Comparison of ENCODE assay signal across 20 mouse cellular contexts in genomic region chr6:31624374-31624773, GRCm38 (mm10).
A peak's percentile ranks its signal among the peaks of the same experiment; 100 is the strongest.
DNase-seq lines count a peak whose midpoint lies in the region; ATAC-seq and TF ChIP-seq lines count a peak whose summit lies in the region.
"Had no signal": no experiment of that assay in that cellular context is flagged by ENCODE, and none has a peak within 500 bp of the region (broad histone marks: within the 10 kb centered on the region; RNA-seq: fewer than 3 reads in every experiment).

No protein-coding gene starts in this region.

- TF ChIP-seq EP300 in lung, postnatal 0 days (IDR thresholded peaks at IDR 0.05), result peak; percentile 45; the same call in 1 of the 2 replicates

- H3K27ac ChIP-seq in heart, embryonic 10.5 days, result no peak overlapping the region
- no peak overlapping the region for H3K27ac ChIP-seq in heart, embryonic 12.5 days (ENCODE audit: poor library complexity, severe bottlenecking)
- no peak overlapping the region; the same call in 1 of the 2 replicates for H3K27ac ChIP-seq in lung, postnatal 0 days (ENCODE audit: low read length)
- peak overlapping the region; percentile 64 for H3K27ac ChIP-seq in brown adipose tissue, adult 24 weeks (replicated peaks; ENCODE audit: low read depth, low read length)
- H3K27ac ChIP-seq: embryonic facial prominence, embryonic 13.5 days; forebrain, embryonic 12.5 days; hindbrain, embryonic 10.5 days; hindbrain, embryonic 14.5 days; intestine, embryonic 15.5 days had no signal

- peak; percentile 95 for DNase-seq in heart, adult 11 months
- DNase-seq in heart, embryonic 10.5 days (ENCODE audit: low spot score), result no peak
- DNase-seq in heart, postnatal 4 days, result peak; percentile 23
- DNase-seq in lung, postnatal 0 days (ENCODE audit: low spot score), result peak; percentile 60
- no peak for DNase-seq in lung, postnatal 4 days
- DNase-seq: adrenal gland, postnatal 14 days; cerebellum, adult 18-20 months; cerebellum, adult 9-11 months; cerebellum, postnatal 36 days; gastrocnemius, postnatal 36 days had no signal

- no peak overlapping the region for H3K4me3 ChIP-seq in heart, embryonic 10.5 days
- no peak overlapping the region for H3K4me3 ChIP-seq in heart, embryonic 12.5 days
- H3K4me3 ChIP-seq in lung, postnatal 0 days (ENCODE audit: low read depth, low read length), result no peak overlapping the region
- H3K4me3 ChIP-seq in brown adipose tissue, adult 24 weeks (ENCODE audit: insufficient read depth, low read depth, low read length), result no peak overlapping the region
- H3K4me3 ChIP-seq: embryonic facial prominence, embryonic 13.5 days; forebrain, embryonic 12.5 days; hindbrain, embryonic 10.5 days; intestine, embryonic 15.5 days had no signal

- TF ChIP-seq CTCF in lung, postnatal 0 days (IDR thresholded peaks at IDR 0.05), result no peak

- peaks cover 27% of the 10 kb centered on the region for H3K4me1 ChIP-seq in heart, embryonic 10.5 days
- peaks cover 19% of the 10 kb centered on the region for H3K4me1 ChIP-seq in heart, embryonic 12.5 days (replicated peaks)
- H3K4me1 ChIP-seq in lung, postnatal 0 days (ENCODE audit: insufficient read depth, low read depth, low read length), result peaks cover 3% of the 10 kb centered on the region; the same call in 1 of the 2 replicates
- peaks cover 6% of the 10 kb centered on the region; the same call in 1 of the 2 replicates for H3K4me1 ChIP-seq in brown adipose tissue, adult 24 weeks (ENCODE audit: control insufficient read depth, insufficient read depth, insufficient read length, low read length)
- H3K4me1 ChIP-seq: embryonic facial prominence, embryonic 13.5 days; forebrain, embryonic 12.5 days; hindbrain, embryonic 10.5 days; intestine, embryonic 15.5 days had no signal

- no peak overlapping the region for H3K9ac ChIP-seq in heart, embryonic 12.5 days
- H3K9ac ChIP-seq in lung, postnatal 0 days (replicated peaks; ENCODE audit: low read depth), result no peak overlapping the region
- H3K9ac ChIP-seq: embryonic facial prominence, embryonic 13.5 days; forebrain, embryonic 12.5 days; hindbrain, embryonic 14.5 days; intestine, embryonic 15.5 days had no signal

- no peaks in the 10 kb centered on the region for H3K27me3 ChIP-seq in heart, embryonic 10.5 days (ENCODE audit: insufficient read depth, poor library complexity, severe bottlenecking)
- H3K27me3 ChIP-seq in heart, embryonic 12.5 days (replicated peaks), result no peaks in the 10 kb centered on the region
- no peaks in the 10 kb centered on the region for H3K27me3 ChIP-seq in lung, postnatal 0 days (replicated peaks; ENCODE audit: insufficient read depth, low read length)
- H3K27me3 ChIP-seq: embryonic facial prominence, embryonic 13.5 days; forebrain, embryonic 12.5 days; intestine, embryonic 15.5 days; Patski had no signal

- ATAC-seq in heart, embryonic 12.5 days (ENCODE audit: insufficient number of reproducible peaks, low FRiP score), result no peak
- ATAC-seq in lung, postnatal 0 days, result peak; percentile 68
- ATAC-seq: activated CD4-positive, CD25-positive, alpha-beta regulatory T cell, adult 4 months; forebrain, embryonic 16.5 days; intestine, embryonic 15.5 days; Patski had no signal

- no peak overlapping the region for H3K4me2 ChIP-seq in heart, embryonic 12.5 days
- H3K4me2 ChIP-seq in lung, postnatal 0 days (replicated peaks; ENCODE audit: low read depth, low read length), result no peak overlapping the region
- H3K4me2 ChIP-seq: embryonic facial prominence, embryonic 13.5 days; forebrain, embryonic 12.5 days; hindbrain, embryonic 14.5 days; intestine, embryonic 15.5 days had no signal

- H3K9me3 ChIP-seq in heart, embryonic 10.5 days, result no peaks in the 10 kb centered on the region
- H3K9me3 ChIP-seq in heart, embryonic 12.5 days (replicated peaks), result 0 out of 2 replicates have a peak, but pooled peaks cover 10% of the 10 kb centered on the region
- no peaks in the 10 kb centered on the region for H3K9me3 ChIP-seq in lung, postnatal 0 days (ENCODE audit: low read length)
- H3K9me3 ChIP-seq: embryonic facial prominence, embryonic 13.5 days; forebrain, embryonic 12.5 days; hindbrain, embryonic 10.5 days; intestine, embryonic 15.5 days had no signal

- H3K36me3 ChIP-seq in heart, embryonic 10.5 days, result no peaks in the 10 kb centered on the region
- no peaks in the 10 kb centered on the region for H3K36me3 ChIP-seq in heart, embryonic 12.5 days
- H3K36me3 ChIP-seq in lung, postnatal 0 days (ENCODE audit: insufficient read depth, low read length), result no peaks in the 10 kb centered on the region
- H3K36me3 ChIP-seq: embryonic facial prominence, embryonic 13.5 days; forebrain, embryonic 12.5 days; hindbrain, embryonic 10.5 days; intestine, embryonic 15.5 days had no signal

- WGBS in heart, embryonic 10.5 days, result 71% methylated on average over 10 of the region's 10 CpGs
- 66% methylated on average over 10 of the region's 10 CpGs for WGBS in heart, embryonic 12.5 days
- WGBS in lung, postnatal 0 days, result 66% methylated on average over 10 of the region's 10 CpGs

Comparison
In these comparisons a context has a peak if more than half of its experiments do, and no peak if none do; other contexts are left out.
1. DNase-seq: peak in heart, adult 11 months (single experiment), heart, postnatal 4 days (single experiment) and lung, postnatal 0 days (single experiment); none in heart, embryonic 10.5 days (single experiment) and lung, postnatal 4 days (0 of 2).